Mouse (Mus musculus): ENCODE results near the gene Mrps5.
"Not testable (repeated sequence)": the region's sequence is repeated elsewhere in the genome, so short reads cannot be mapped to it uniquely, and the experiment has no call there.

Gene Mrps5

GRCm38 (mm10) chr2:127586694-127587513, at the start of gene Mrps5, which contains the start of gene Zfp661:
Gene Mrps5 (plus strand): TSS chr2:127587222.
Gene Zfp661 (minus strand): TSS chr2:127587094.
- peak; percentile 76 for DNase-seq (ENCODE audit: low spot score)

- no peak for DNase-seq (ENCODE audit: low spot score)
Measured at GRCm38 (mm10) chr2:127537548-127537947, 49.5 kb upstream of the Mrps5 start.

- no peak for DNase-seq (ENCODE audit: low spot score)
Measured at GRCm38 (mm10) chr2:127539494-127539893, 47.5 kb upstream of the Mrps5 start.

- DNase-seq (ENCODE audit: low spot score), result no peak
Measured at GRCm38 (mm10) chr2:127541185-127541584, 45.8 kb upstream of the Mrps5 start, which contains the start of gene Prom2. Gene Prom2 (minus strand): TSS chr2:127541467.

- DNase-seq (ENCODE audit: low spot score), result no peak
Measured at GRCm38 (mm10) chr2:127541697-127542096, 45.3 kb upstream of the Mrps5 start.

GRCm38 (mm10) chr2:127548342-127549074, 38.5 kb upstream of the Mrps5 start:
- DNase-seq (ENCODE audit: low spot score), result no peak

GRCm38 (mm10) chr2:127549711-127550110, 37.3 kb upstream of the Mrps5 start:
- no peak for DNase-seq (ENCODE audit: low spot score)

GRCm38 (mm10) chr2:127550446-127550845, 36.6 kb upstream of the Mrps5 start:
- DNase-seq (ENCODE audit: low spot score), result no peak

- DNase-seq (ENCODE audit: low spot score), result no peak
Measured at GRCm38 (mm10) chr2:127551078-127551477, 35.9 kb upstream of the Mrps5 start.

- peak; percentile 57 for DNase-seq (ENCODE audit: low spot score)
Measured at GRCm38 (mm10) chr2:127559070-127559966, 27.7 kb upstream of the Mrps5 start.

- DNase-seq (ENCODE audit: low spot score), result no peak
Measured at GRCm38 (mm10) chr2:127573322-127573721, 13.7 kb upstream of the Mrps5 start.

GRCm38 (mm10) chr2:127584436-127584858, 2.6 kb upstream of the Mrps5 start:
- DNase-seq (ENCODE audit: low spot score), result peak; percentile 90

- DNase-seq (ENCODE audit: low spot score), result no peak
Measured at GRCm38 (mm10) chr2:127587514-127587844, 457 bp downstream of the Mrps5 start.

GRCm38 (mm10) chr2:127588897-127589296, 1.9 kb downstream of the Mrps5 start:
- DNase-seq (ENCODE audit: low spot score), result no peak

- DNase-seq (ENCODE audit: low spot score), result peak; percentile 55
Measured at GRCm38 (mm10) chr2:127590204-127590603, 3.2 kb downstream of the Mrps5 start.

- DNase-seq (ENCODE audit: low spot score), result peak; percentile 62
Measured at GRCm38 (mm10) chr2:127590840-127591239, 3.8 kb downstream of the Mrps5 start.

- DNase-seq (ENCODE audit: low spot score), result not testable (repeated sequence)
Measured at GRCm38 (mm10) chr2:127603383-127603782, 16.4 kb downstream of the Mrps5 start.

GRCm38 (mm10) chr2:127605203-127605602, 18.2 kb downstream of the Mrps5 start:
- no peak for DNase-seq (ENCODE audit: low spot score)

GRCm38 (mm10) chr2:127608234-127608633, 21.2 kb downstream of the Mrps5 start:
- DNase-seq (ENCODE audit: low spot score), result no peak

GRCm38 (mm10) chr2:127608986-127609385, 22.0 kb downstream of the Mrps5 start:
- DNase-seq (ENCODE audit: low spot score), result no peak

GRCm38 (mm10) chr2:127611386-127611785, 24.4 kb downstream of the Mrps5 start:
- DNase-seq (ENCODE audit: low spot score), result no peak

- DNase-seq (ENCODE audit: low spot score), result no peak
Measured at GRCm38 (mm10) chr2:127612288-127612687, 25.3 kb downstream of the Mrps5 start.

All from T-cell, adult 2 months (primary cell).